ENCODE assay signal across 24 mouse cellular contexts in the genomic region with DNA sequence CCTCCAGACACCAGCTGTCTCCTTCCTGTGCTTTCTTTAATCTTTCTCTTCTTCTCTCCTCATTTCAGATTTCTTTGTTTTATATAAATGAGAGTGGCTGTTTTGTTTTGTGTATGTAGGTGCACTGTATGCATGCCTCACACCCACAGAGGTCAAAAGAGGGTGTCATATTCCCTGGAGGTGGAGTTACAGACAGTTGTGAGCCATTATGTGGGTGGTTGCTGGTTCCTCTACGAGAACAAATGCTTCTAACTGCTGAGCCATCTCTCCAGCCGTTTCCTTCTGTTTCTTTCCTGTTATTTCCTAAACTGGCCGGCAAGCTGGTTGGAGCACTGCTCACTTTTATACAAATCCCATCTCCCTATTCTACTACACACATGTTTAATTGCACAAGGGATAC. TPM values are rescaled to one million over a fixed set of nuclear protein-coding genes. Genes with fewer than 3 reads are reported as not detected.
DNase-seq lines count a peak whose midpoint lies in the region; ATAC-seq and TF ChIP-seq lines count a peak whose summit lies in the region.
"Had no signal": no experiment of that assay in that cellular context is flagged by ENCODE, and none has a peak within 500 bp of the region (broad histone marks: within the 10 kb centered on the region; RNA-seq: fewer than 3 reads in every experiment).

No protein-coding gene starts in this region.

- no peaks in the 10 kb centered on the region for H3K27me3 ChIP-seq in CH12.LX (replicated peaks)
- H3K27me3 ChIP-seq in myocyte (ENCODE audit: control insufficient read depth, insufficient read depth, insufficient read length): no peaks in the 10 kb centered on the region
- no peaks in the 10 kb centered on the region for H3K27me3 ChIP-seq in stomach, postnatal 0 days (ENCODE audit: control insufficient read depth, insufficient read depth, low read length)
- H3K27me3 ChIP-seq: embryonic facial prominence, embryonic 12.5 days; embryonic facial prominence, embryonic 15.5 days; forebrain, embryonic 15.5 days; heart, embryonic 12.5 days; heart, embryonic 15.5 days; intestine, embryonic 15.5 days had no signal

- TF ChIP-seq RAD21 in CH12.LX (IDR thresholded peaks at IDR 0.05; ENCODE audit: low read depth, low read length): no peak

- H3ac ChIP-seq in myocyte (ENCODE audit: control insufficient read depth, insufficient read length): no peak overlapping the region

- TF ChIP-seq POLR2A in CH12.LX (IDR thresholded peaks at IDR 0.05; ENCODE audit: low read depth, low read length): no peak
- TF ChIP-seq POLR2A in myocyte (IDR thresholded peaks at IDR 0.05; ENCODE audit: insufficient read length, low read depth): no peak

- in situ Hi-C loops in CH12.LX (cut with MboI; ENCODE audit: low pct_ligation_motif_present, low pct_unique_long_range_greater_than_20kb, low sequenced_read_pairs): loop anchor here (25.0 kb wide), 1 partner anchor 632 kb away; no protein-coding TSS in a partner anchor

- TF ChIP-seq EP300 in CH12.LX (IDR thresholded peaks at IDR 0.05; ENCODE audit: low read length): no peak
- no peak for TF ChIP-seq EP300 in stomach, postnatal 0 days (optimal IDR thresholded peaks at IDR 0.05)

- H3K36me3 ChIP-seq in CH12.LX (replicated peaks in 1 of 2; ENCODE audit: control insufficient read depth in 1 of 2, insufficient read depth in 1 of 2, low read length in 1 of 2) (no peaks in the 10 kb centered on the region), myocyte (ENCODE audit: control insufficient read depth, insufficient read depth) (no peaks in the 10 kb centered on the region)
- no peaks in the 10 kb centered on the region for H3K36me3 ChIP-seq in stomach, postnatal 0 days (ENCODE audit: control insufficient read depth, insufficient read depth, low read length)
- H3K36me3 ChIP-seq: embryonic facial prominence, embryonic 12.5 days; embryonic facial prominence, embryonic 15.5 days; forebrain, embryonic 12.5 days; forebrain, embryonic 15.5 days; heart, embryonic 12.5 days; heart, embryonic 15.5 days; hindbrain, embryonic 10.5 days; hindbrain, embryonic 13.5 days; intestine, embryonic 15.5 days had no signal

- H3K79me2 ChIP-seq in CH12.LX (replicated peaks; ENCODE audit: control insufficient read depth, extremely low read depth, insufficient read depth, poor library complexity, severe bottlenecking): no peaks in the 10 kb centered on the region
- no peaks in the 10 kb centered on the region for H3K79me2 ChIP-seq in myocyte (ENCODE audit: control insufficient read depth, insufficient read depth)

- H3K4me1 ChIP-seq in CH12.LX (ENCODE audit: control insufficient read depth in 1 of 2, insufficient read depth in 2 of 2): peaks cover 0 to 7% of the 10 kb centered on the region in 2 experiments; a peak in 2 of 4 replicates
- H3K4me1 ChIP-seq in stomach, postnatal 0 days (replicated peaks; ENCODE audit: control insufficient read depth, insufficient read depth): no peaks in the 10 kb centered on the region
- H3K4me1 ChIP-seq: embryonic facial prominence, embryonic 12.5 days; embryonic facial prominence, embryonic 15.5 days; forebrain, embryonic 12.5 days; forebrain, embryonic 15.5 days; heart, embryonic 15.5 days; hindbrain, embryonic 10.5 days; hindbrain, embryonic 13.5 days; intestine, embryonic 15.5 days had no signal

- dilution Hi-C loops in CH12.LX (cut with MboI; ENCODE audit: extremely low pct_ligation_motif_present, extremely low pct_unique_long_range_greater_than_20kb, low sequenced_read_pairs): no loop called here

- DNase-seq in frontal cortex, adult 2 months (ENCODE audit: extremely low spot score in 1 of 2, low spot score in 1 of 2): no peak
- DNase-seq in CH12.LX (ENCODE audit: extremely low read depth): peak; percentile 15
- no peak for DNase-seq in stomach, postnatal 0 days (ENCODE audit: low spot score)
- DNase-seq in ovary, postnatal 14 days (ENCODE audit: low spot score): no peak
- DNase-seq: cerebellum, adult 11 months; cerebellum, adult 2 months; cerebellum, adult 9-11 months; gastrocnemius, adult 2 months; gastrocnemius, postnatal 14 days; heart, adult 11 months; heart, postnatal 36 days had no signal

- peak overlapping the region; percentile 86 for H3K4me2 ChIP-seq in CH12.LX (ENCODE audit: insufficient read depth, low read depth, poor library complexity, severe bottlenecking)
- H3K4me2 ChIP-seq in myocyte (ENCODE audit: low read depth): peak overlapping the region; percentile 79
- no peak overlapping the region for H3K4me2 ChIP-seq in stomach, postnatal 0 days (replicated peaks; ENCODE audit: low read depth)
- H3K4me2 ChIP-seq: embryonic facial prominence, embryonic 12.5 days; embryonic facial prominence, embryonic 15.5 days; forebrain, embryonic 12.5 days; forebrain, embryonic 15.5 days; heart, embryonic 12.5 days; heart, embryonic 15.5 days; hindbrain, embryonic 13.5 days; intestine, embryonic 15.5 days had no signal

- no peaks in the 10 kb centered on the region for H3K9me3 ChIP-seq in CH12.LX (replicated peaks; ENCODE audit: low read length)
- H3K9me3 ChIP-seq in stomach, postnatal 0 days (ENCODE audit: control insufficient read depth, low read length): no peaks in the 10 kb centered on the region
- H3K9me3 ChIP-seq: embryonic facial prominence, embryonic 12.5 days; embryonic facial prominence, embryonic 15.5 days; forebrain, embryonic 12.5 days; forebrain, embryonic 15.5 days; heart, embryonic 12.5 days; heart, embryonic 15.5 days; hindbrain, embryonic 10.5 days; hindbrain, embryonic 13.5 days; intestine, embryonic 15.5 days had no signal

- no peak overlapping the region for H3K9ac ChIP-seq in CH12.LX (ENCODE audit: insufficient read depth, low read depth)
- H3K9ac ChIP-seq in stomach, postnatal 0 days (ENCODE audit: low read length): no peak overlapping the region
- H3K9ac ChIP-seq: embryonic facial prominence, embryonic 12.5 days; embryonic facial prominence, embryonic 15.5 days; forebrain, embryonic 12.5 days; forebrain, embryonic 15.5 days; heart, embryonic 12.5 days; heart, embryonic 15.5 days; hindbrain, embryonic 13.5 days; intestine, embryonic 15.5 days had no signal

- WGBS in stomach, postnatal 0 days: 51% methylated on average over 3 of the region's 3 CpGs

- TF ChIP-seq CTCF in CH12.LX (conservative IDR thresholded peaks at IDR 0.05 in 1 of 2, IDR thresholded peaks at IDR 0.05 in 1 of 2; ENCODE audit: low read depth in 2 of 2, low read length in 2 of 2): no peak
- no peak for TF ChIP-seq CTCF in stomach, postnatal 0 days (IDR thresholded peaks at IDR 0.05; ENCODE audit: low read depth)

- no peak overlapping the region for H3K4me3 ChIP-seq in CH12.LX (replicated peaks in 1 of 3; ENCODE audit: low read depth in 2 of 3, low read length in 2 of 3, poor library complexity in 1 of 3)
- peak overlapping the region; percentile 4 for H3K4me3 ChIP-seq in myocyte
- no peak overlapping the region for H3K4me3 ChIP-seq in stomach, postnatal 0 days (ENCODE audit: low read depth, low read length)
- H3K4me3 ChIP-seq: embryonic facial prominence, embryonic 12.5 days; embryonic facial prominence, embryonic 15.5 days; forebrain, embryonic 12.5 days; forebrain, embryonic 15.5 days; gastrocnemius, adult 2 months; heart, embryonic 12.5 days; heart, embryonic 15.5 days; hindbrain, embryonic 10.5 days; hindbrain, embryonic 13.5 days; intestine, embryonic 15.5 days had no signal

- H3K27ac ChIP-seq in CH12.LX (ENCODE audit: insufficient read depth, low read depth): no peak overlapping the region
- H3K27ac ChIP-seq in stomach, postnatal 0 days (replicated peaks): no peak overlapping the region
- H3K27ac ChIP-seq: embryonic facial prominence, embryonic 12.5 days; embryonic facial prominence, embryonic 15.5 days; forebrain, embryonic 12.5 days; forebrain, embryonic 15.5 days; gastrocnemius, adult 2 months; heart, embryonic 15.5 days; hindbrain, embryonic 10.5 days; hindbrain, embryonic 13.5 days; intestine, embryonic 15.5 days had no signal

- ATAC-seq in frontal cortex, adult (ENCODE audit: low TSS enrichment): peak; percentile 83
- no peak for ATAC-seq in stomach, postnatal 0 days (ENCODE audit: low FRiP score, low TSS enrichment)
- ATAC-seq: intestine, embryonic 15.5 days had no signal

TF ChIP-seq in CH12.LX, 34 proteins besides CTCF, POLR2A, EP300 and RAD21:
- TF ChIP-seq RCOR1 (conservative IDR thresholded peaks at IDR 0.05; ENCODE audit: low read depth, low read length): no peak
- TF ChIP-seq E2F4 (IDR thresholded peaks at IDR 0.05; ENCODE audit: insufficient replicate concordance, low read depth, low read length): no peak
- no peak for TF ChIP-seq SMC3 (IDR thresholded peaks at IDR 0.05; ENCODE audit: low read depth, low read length)
- no peak for TF ChIP-seq JUN (IDR thresholded peaks at IDR 0.05; ENCODE audit: insufficient read depth, low read depth, low read length)
- TF ChIP-seq ETS1 (conservative IDR thresholded peaks at IDR 0.05; ENCODE audit: low read depth, low read length): no peak
- no peak for TF ChIP-seq NRF1 (IDR thresholded peaks at IDR 0.05; ENCODE audit: low read depth, low read length)
- no peak for TF ChIP-seq UBTF (IDR thresholded peaks at IDR 0.05; ENCODE audit: low read depth, low read length)
- no peak for TF ChIP-seq MAX (IDR thresholded peaks at IDR 0.05; ENCODE audit: low read length)

TF ChIP-seq in myocyte, 11 proteins besides CTCF, POLR2A, EP300 and RAD21 (continues in another document):
- TF ChIP-seq MAX (IDR thresholded peaks at IDR 0.05; ENCODE audit: low read depth) (no peak), TCF12 (IDR thresholded peaks at IDR 0.05; ENCODE audit: insufficient read depth, poor library complexity, severe bottlenecking) (no peak), USF1 (IDR thresholded peaks at IDR 0.05; ENCODE audit: low read depth) (no peak), MYOG (IDR thresholded peaks at IDR 0.05; ENCODE audit: control insufficient read depth in 1 of 3, insufficient read depth in 1 of 3, insufficient read length in 2 of 3, low read depth in 2 of 3) (no peak), E2F4 (IDR thresholded peaks at IDR 0.05; ENCODE audit: insufficient read depth) (no peak), TCF3 (IDR thresholded peaks at IDR 0.05; ENCODE audit: insufficient read length, low read depth) (no peak), MYOD1 (IDR thresholded peaks at IDR 0.05; ENCODE audit: control insufficient read depth in 1 of 3, insufficient read length in 2 of 3, low read depth in 2 of 3) (no peak)

RNA-seq across cellular contexts. Expression of a gene that starts 35.5 kb away (rescaled TPM):
- polyA plus RNA-seq in frontal cortex, adult 2 months (2012; rRNA removed): 3.7 and 3.9 TPM in 2 replicates
- total RNA-seq in CH12.LX (2012; rRNA removed) (not detected in 2 replicates), CH12.LX (2014; rRNA removed) (not detected in 2 replicates)
- polyA plus RNA-seq in CH12.LX (2012; ENCODE audit: insufficient read length, low read depth) (0.74 TPM in 1 of 2 replicates, not detected in the other), myocyte (2012; fragmentation: generic; extraction: Trizol) (144 TPM)
- 3.8 and 4.2 TPM in 2 replicates for polyA plus RNA-seq in stomach, postnatal 0 days (2015; fragmentation: Nextera tagmentation; extraction: Ambion mirVana)
- total RNA-seq: common myeloid progenitor, adult 5-6 weeks had no signal
- polyA plus RNA-seq: CD4-positive, CD25-positive, alpha-beta regulatory T cell, adult 4 months had no signal

RNA-seq across cellular contexts. Expression of a gene that starts 35.9 kb away (rescaled TPM):
- polyA plus RNA-seq in frontal cortex, adult 2 months (2012; rRNA removed): 44.4 and 47.2 TPM in 2 replicates
- total RNA-seq in CH12.LX (2012; rRNA removed) (89.4 and 97.8 TPM in 2 replicates), CH12.LX (2014; rRNA removed) (220 and 241 TPM in 2 replicates)
- polyA plus RNA-seq in CH12.LX (2012; ENCODE audit: insufficient read length, low read depth) (106 and 113 TPM in 2 replicates), myocyte (2012; fragmentation: generic; extraction: Trizol) (18.3 TPM)
- 59.6 and 61.4 TPM in 2 replicates for polyA plus RNA-seq in stomach, postnatal 0 days (2015; fragmentation: Nextera tagmentation; extraction: Ambion mirVana)

Comparison
In these comparisons a context has a peak if more than half of its experiments do, and no peak if none do; other contexts are left out.
1. RNA of a gene that starts 35.5 kb away (polyA plus RNA-seq): 144 TPM in myocyte (single experiment); 3.8 to 4.2 TPM in stomach, postnatal 0 days, 3.7 to 3.9 TPM in frontal cortex, adult 2 months and 0.74 TPM in CH12.LX; every median in the first group is over 10 times any median in the second.